Mouse (Mus musculus) heart, embryonic 11.5 days (tissue): ENCODE measurements around the gene Kiss1. TPM values are rescaled to one million over a fixed set of nuclear protein-coding genes. Genes with fewer than 3 reads are reported as not detected.

Experiments
- ATAC-seq: fragments of 200-750 bp; cut with Nextera tagmentation; replicated peaks from 2 replicates; pipeline ENCODE4 v1.8.0; 2017; ENCODE audit warnings: moderate library complexity; ENCODE audit not compliant: insufficient number of reproducible peaks, low FRiP score, low TSS enrichment
- H3K27ac ChIP-seq: fragments of 300-500 bp; sonication (generic); 2 replicates; pipeline ENCODE4 v1.5.1; 2014; ENCODE audit warnings: mild to moderate bottlenecking, low read depth, low read length
- H3K27me3 ChIP-seq: fragments of 300-500 bp; sonication (generic); 2 replicates; pipeline ENCODE4 v1.6.1; 2014; ENCODE audit warnings: mild to moderate bottlenecking, low read length, mixed read lengths; ENCODE audit not compliant: control insufficient read depth, insufficient read depth
- H3K36me3 ChIP-seq: fragments of 300-500 bp; sonication (generic); 2 replicates; pipeline ENCODE4 v1.6.1; 2014; ENCODE audit warnings: mild to moderate bottlenecking, low read length, moderate library complexity, mixed read lengths; ENCODE audit not compliant: control insufficient read depth, insufficient read depth
- H3K4me1 ChIP-seq: fragments of 300-500 bp; sonication (generic); 2 replicates; pipeline ENCODE4 v1.6.1; 2014; ENCODE audit warnings: low read length; ENCODE audit not compliant: control insufficient read depth, insufficient read depth
- H3K4me2 ChIP-seq: fragments of 300-500 bp; sonication (generic); 2 replicates; pipeline ENCODE4 v1.6.1; 2014; ENCODE audit warnings: mild to moderate bottlenecking, moderate library complexity
- H3K4me3 ChIP-seq: fragments of 300-500 bp; sonication (generic); 2 replicates; pipeline ENCODE4 v1.5.1; 2014; ENCODE audit warnings: low read depth, low read length
- H3K9ac ChIP-seq: fragments of 300-500 bp; sonication (generic); 2 replicates; pipeline ENCODE4 v1.6.1; 2014; ENCODE audit warnings: mild to moderate bottlenecking, low read depth, low read length, moderate library complexity
- H3K9me3 ChIP-seq: fragments of 300-500 bp; sonication (generic); replicated peaks from 2 replicates; pipeline ENCODE4 v1.6.1; 2016; ENCODE audit warnings: low read length; ENCODE audit not compliant: control insufficient read depth
- WGBS: fragments of 180-500 bp; shearing (Covaris S2); extraction: QIAGEN DNeasy Blood & Tissue Kit; methylation state at CpG from one replicate; pipeline ENCODE4 v1.1.7; 2014; ENCODE audit not compliant: insufficient replicate concordance; 5-methylcytosine and 5-hydroxymethylcytosine counted together
- polyA plus RNA-seq: library from polyadenylated mRNA; unstranded; fragments of >200 nt; fragmentation: Nextera tagmentation; extraction: Ambion mirVana; gene quantifications from 2 replicates; pipeline ENCODE4 v1.2.1, GENCODE M21; 2014

Gene Kiss1
- polyA plus RNA-seq: not detected in 2 replicates

DNA sequence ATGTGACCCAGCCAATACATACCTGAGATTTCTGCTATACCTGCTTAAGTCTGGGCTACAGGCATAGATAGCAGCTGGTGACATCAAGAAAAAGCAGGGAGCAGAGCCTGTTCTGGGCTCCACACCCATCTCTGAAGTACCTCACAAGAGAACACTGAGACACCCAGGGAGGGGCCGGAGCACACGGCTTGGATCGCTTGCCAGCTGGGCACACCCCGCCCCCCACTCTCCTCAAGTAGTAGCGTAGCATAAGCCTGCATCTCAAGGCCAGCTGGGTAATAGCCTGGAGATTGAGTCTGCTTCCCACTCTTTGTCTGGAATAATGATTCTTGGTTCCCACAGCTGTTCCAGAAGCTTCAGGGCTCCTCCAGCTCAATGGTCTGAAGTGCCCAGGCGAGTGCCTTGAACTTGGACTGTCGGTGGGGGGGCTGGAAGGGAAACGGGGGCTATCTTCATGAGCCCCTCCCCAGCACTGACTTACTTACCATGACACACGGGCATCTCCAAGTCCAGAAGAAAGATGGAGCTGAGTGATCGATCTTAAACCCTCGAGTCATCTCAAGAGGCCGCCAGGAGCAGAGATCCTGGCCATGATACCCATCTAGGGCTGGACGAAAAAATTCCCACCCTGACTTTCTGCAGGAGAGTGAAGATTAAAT is at the start of gene Kiss1:
Kiss1 (plus strand) TSS at position 609 of the 659 bp plus-strand sequence.
- no peaks in the 10 kb centered on the region for H3K36me3 ChIP-seq
- no peaks in the 10 kb centered on the region for H3K27me3 ChIP-seq
- H3K4me3 ChIP-seq: no peak within 1 kb of the TSS
- H3K9me3 ChIP-seq: no peaks in the 10 kb centered on the region
- H3K4me1 ChIP-seq: no peaks in the 10 kb centered on the region
- H3K9ac ChIP-seq: no peak within 1 kb of the TSS
- no peak within 1 kb of the TSS for H3K27ac ChIP-seq
- WGBS: 80% methylated on average over 13 of the region's 13 CpGs
- H3K4me2 ChIP-seq: no peak within 1 kb of the TSS
- no peak for ATAC-seq

DNA sequence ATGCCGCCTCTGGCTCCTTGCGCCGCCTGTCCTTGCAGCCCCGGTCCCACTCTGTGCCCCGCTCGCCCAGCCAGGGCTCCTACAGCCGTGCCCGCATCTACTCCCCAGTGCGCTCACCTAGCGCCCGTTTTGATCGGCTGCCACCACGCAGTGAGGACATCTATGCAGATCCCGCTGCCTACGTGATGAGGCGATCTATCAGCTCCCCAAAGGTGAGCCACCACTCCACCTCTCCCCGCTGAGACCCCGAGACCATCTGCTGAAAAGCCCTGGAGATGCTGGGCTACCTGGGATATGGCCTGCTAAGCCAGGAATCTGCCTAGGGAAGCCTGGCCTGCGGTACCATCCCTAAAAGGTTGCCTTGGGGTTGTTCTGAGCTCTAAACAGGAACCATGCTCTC is 47.5 kb upstream of the Kiss1 start:
- Histone ChIP-seq H3K9me3 (no peaks in the 10 kb centered on the region), H3K9ac (no peak overlapping the region), H3K4me1 (peaks cover 9% of the 10 kb centered on the region; the same call in 1 of the 2 replicates), H3K27me3 (no peaks in the 10 kb centered on the region), H3K4me2 (no peak overlapping the region), H3K4me3 (no peak overlapping the region), H3K36me3 (0 out of 2 replicates have a peak, but pooled peaks cover 5% of the 10 kb centered on the region), H3K27ac (no peak overlapping the region)
- 86% methylated on average over 19 of the region's 19 CpGs for WGBS
- ATAC-seq: no peak

DNA sequence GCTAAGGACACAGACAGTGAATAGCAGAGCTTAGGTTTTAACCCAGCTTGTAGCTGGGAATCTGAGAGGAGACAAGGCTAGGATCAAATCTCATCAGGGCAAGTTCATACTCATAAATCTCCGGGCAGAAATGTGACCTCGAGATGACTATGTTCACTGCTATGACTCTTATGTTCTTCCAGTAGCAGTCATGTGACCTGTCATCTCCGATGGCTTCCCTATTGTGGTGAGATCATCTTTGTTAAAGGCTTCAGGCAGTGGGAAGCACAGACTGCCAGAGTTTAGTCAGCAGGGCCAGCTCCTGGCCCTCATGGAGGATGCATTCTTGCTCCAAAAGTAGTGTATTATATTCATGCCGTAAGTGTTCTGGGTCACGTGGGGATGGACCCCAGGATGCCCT is 44.7 kb upstream of the Kiss1 start:
- Histone ChIP-seq H3K9ac (no peak overlapping the region), H3K4me2 (no peak overlapping the region), H3K4me3 (no peak overlapping the region), H3K27me3 (no peaks in the 10 kb centered on the region), H3K9me3 (no peaks in the 10 kb centered on the region), H3K36me3 (0 out of 2 replicates have a peak, but pooled peaks cover 5% of the 10 kb centered on the region), H3K4me1 (peaks cover 4% of the 10 kb centered on the region), H3K27ac (no peak overlapping the region)
- 75% methylated on average over 5 of the region's 5 CpGs for WGBS
- ATAC-seq: no peak

DNA sequence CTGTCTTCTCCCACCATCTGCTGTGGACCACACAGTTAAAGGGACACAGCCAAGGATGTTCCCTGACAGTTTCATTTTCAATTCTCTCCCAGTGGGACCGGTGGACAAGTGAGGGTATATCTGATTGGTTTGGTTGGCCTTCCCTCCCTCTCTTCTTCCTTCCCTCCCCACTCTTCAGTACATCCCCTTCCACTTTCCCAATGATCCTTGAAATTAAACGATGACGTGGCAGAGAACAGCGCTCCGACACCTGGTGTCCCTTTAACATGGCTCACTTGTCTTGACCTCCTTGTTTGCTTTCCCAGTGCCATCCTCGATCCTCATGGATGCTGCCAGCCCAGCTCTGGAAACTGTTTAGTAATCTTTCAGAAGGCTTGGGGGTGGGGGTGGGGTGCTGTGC is 43.1 kb upstream of the Kiss1 start:
- ATAC-seq: no peak
- H3K9ac ChIP-seq: no peak overlapping the region
- no peak overlapping the region for H3K4me3 ChIP-seq
- H3K27me3 ChIP-seq: no peaks in the 10 kb centered on the region
- H3K4me1 ChIP-seq: peaks cover 14% of the 10 kb centered on the region
- H3K36me3 ChIP-seq: 0 out of 2 replicates have a peak, but pooled peaks cover 3% of the 10 kb centered on the region
- no peak overlapping the region for H3K27ac ChIP-seq
- no peaks in the 10 kb centered on the region for H3K9me3 ChIP-seq
- 74% methylated on average over 6 of the region's 6 CpGs for WGBS
- H3K4me2 ChIP-seq: no peak overlapping the region

DNA sequence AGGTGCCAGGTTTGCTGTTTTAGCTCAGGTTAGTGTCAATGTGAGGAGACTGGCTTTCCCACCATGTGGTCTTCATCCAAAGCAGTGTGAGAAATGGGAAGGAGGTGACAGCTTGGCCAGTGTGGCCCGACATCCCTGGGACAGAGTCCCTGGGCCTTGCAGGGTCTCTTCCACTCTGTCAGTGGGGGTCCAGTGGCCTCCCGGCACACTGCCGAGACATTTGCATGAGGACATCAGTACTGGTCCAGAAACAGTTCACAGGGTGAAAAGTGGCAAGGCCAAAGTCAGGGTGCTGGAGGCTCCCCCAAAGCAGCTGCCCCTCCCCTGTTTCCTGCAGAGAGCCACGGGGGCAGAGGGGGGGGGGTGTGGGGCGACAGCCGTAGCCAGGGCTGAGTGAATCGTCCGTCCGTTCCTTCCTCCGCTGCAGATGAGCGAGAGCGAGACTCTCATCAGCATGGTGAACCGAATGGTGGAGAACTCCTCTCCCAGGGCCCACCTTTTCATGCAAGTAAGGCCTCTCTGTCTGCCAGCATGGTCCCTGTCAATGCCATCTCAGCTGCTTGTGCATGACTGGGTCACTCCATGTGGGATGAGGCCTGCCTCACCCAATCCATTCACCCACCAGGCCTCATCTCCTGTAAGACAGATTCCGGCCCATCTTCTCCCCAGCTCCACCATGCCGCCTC is 42.6 kb upstream of the Kiss1 start:
- H3K4me3 ChIP-seq: no peak overlapping the region
- no peaks in the 10 kb centered on the region for H3K36me3 ChIP-seq
- WGBS: 63% methylated on average over 15 of the region's 15 CpGs
- H3K9ac ChIP-seq: no peak overlapping the region
- peaks cover 14% of the 10 kb centered on the region for H3K4me1 ChIP-seq
- H3K9me3 ChIP-seq: no peaks in the 10 kb centered on the region
- ATAC-seq: no peak
- H3K27ac ChIP-seq: no peak overlapping the region
- no peak overlapping the region for H3K4me2 ChIP-seq
- no peaks in the 10 kb centered on the region for H3K27me3 ChIP-seq

DNA sequence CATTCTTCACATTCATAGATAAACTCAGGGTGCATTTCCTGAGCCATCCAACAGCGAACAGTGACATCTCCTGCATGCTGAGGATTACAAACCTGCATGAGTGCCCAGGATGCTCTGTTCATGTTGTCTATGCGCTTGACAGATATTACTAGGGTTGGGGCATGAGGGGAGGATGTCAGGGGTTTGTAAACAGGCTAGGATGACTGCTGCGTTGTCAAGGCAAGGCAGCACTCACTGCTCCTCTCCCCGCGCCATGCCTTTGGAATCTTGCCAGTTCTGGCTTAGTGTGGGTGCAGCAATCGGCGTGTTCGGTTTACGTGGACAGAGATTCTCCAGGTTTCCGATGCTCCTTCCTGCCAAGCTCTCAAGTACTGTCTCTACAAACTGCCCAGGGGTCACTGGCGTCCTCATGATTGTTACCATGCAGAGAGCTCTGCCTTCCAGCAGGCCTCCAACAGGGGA is 42.0 kb upstream of the Kiss1 start:
- Histone ChIP-seq H3K9me3 (no peaks in the 10 kb centered on the region), H3K4me3 (no peak overlapping the region), H3K27me3 (no peaks in the 10 kb centered on the region), H3K4me1 (peaks cover 14% of the 10 kb centered on the region), H3K4me2 (no peak overlapping the region), H3K36me3 (no peaks in the 10 kb centered on the region), H3K9ac (no peak overlapping the region), H3K27ac (no peak overlapping the region)
- 75% methylated on average over 11 of the region's 11 CpGs for WGBS
- ATAC-seq: no peak

DNA sequence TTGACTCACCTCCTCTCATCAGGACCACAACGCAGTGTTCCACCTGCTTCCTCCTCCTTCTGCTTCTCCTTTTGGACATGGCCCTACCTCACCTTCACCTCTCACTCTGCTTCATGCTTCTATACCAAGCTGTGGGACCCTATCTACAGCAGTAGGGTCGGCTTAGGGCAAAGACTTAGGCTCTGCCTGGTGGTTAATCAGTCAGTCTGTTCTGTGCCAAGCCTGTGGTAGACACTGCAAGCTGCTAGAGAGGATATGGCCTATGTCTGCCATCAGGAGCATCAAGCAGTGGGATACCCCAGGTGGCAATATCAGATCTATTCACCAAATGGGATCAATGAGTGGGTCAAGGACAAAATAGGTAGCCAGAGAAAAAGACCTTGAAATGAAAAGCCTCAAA is 41.1 kb upstream of the Kiss1 start:
- ATAC-seq: no peak

DNA sequence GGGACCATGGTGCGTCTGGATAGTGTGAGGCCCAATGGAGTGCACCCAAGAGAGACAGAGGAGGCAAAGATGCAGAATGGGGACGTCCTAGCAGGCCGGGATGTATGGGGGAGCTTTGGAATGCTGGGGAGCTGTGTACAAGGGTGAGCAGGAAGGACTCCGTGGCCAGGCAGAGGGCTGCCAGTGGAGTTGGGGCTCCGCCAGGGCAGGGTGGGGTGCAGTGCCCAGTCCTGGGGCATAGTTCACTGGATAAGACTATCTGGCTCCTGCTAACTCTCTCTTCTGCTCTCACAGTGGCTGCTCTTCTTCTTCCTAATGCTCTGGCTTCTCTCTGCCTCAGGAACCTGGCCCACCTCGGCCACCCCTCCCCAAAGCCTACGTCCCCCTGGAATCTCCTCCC is 35.8 kb upstream of the Kiss1 start:
- 79% methylated on average over 7 of the region's 7 CpGs for WGBS

More for the DNA sequence above, 41.1 kb upstream of the Kiss1 start:
- Histone ChIP-seq H3K9me3 (no peaks in the 10 kb centered on the region), H3K36me3 (no peaks in the 10 kb centered on the region; the same call in 1 of the 2 replicates), H3K27ac (no peak overlapping the region), H3K4me2 (no peak overlapping the region), H3K4me1 (peaks cover 14% of the 10 kb centered on the region), H3K9ac (no peak overlapping the region), H3K4me3 (no peak overlapping the region), H3K27me3 (no peaks in the 10 kb centered on the region)
- WGBS: 86% methylated on average over 2 of the region's 2 CpGs

More for the DNA sequence above, 35.8 kb upstream of the Kiss1 start:
- ATAC-seq: no peak
- no peaks in the 10 kb centered on the region; the same call in 1 of the 2 replicates for H3K36me3 ChIP-seq
- no peak overlapping the region for H3K4me3 ChIP-seq
- H3K27ac ChIP-seq: no peak overlapping the region
- no peak overlapping the region for H3K9ac ChIP-seq
- H3K27me3 ChIP-seq: no peaks in the 10 kb centered on the region
- H3K4me1 ChIP-seq: peaks cover 14% of the 10 kb centered on the region
- H3K4me2 ChIP-seq: no peak overlapping the region
- H3K9me3 ChIP-seq: no peaks in the 10 kb centered on the region
